Mouse (Mus musculus) liver, embryonic 13.5 days (tissue): ENCODE data around the gene Atpaf1. TPM values are rescaled to one million over a fixed set of nuclear protein-coding genes. Genes with fewer than 3 reads are reported as not detected.

Source experiments
- ATAC-seq: fragments of 200-750 bp; cut with Nextera tagmentation; 2 replicates; pipeline ENCODE4 v1.8.0; 2017; ENCODE audit warnings: low read depth, mild to moderate bottlenecking, moderate number of reproducible peaks, moderate library complexity
- DNase-seq: peaks from one replicate; pipeline ENCODE4 v3.0.0; 2022
- H3K27ac ChIP-seq: fragments of 300-500 bp; sonication (generic); 2 replicates; pipeline ENCODE4 v1.5.1; 2015; ENCODE audit warnings: moderate library complexity, mild to moderate bottlenecking, inconsistent platforms
- H3K27me3 ChIP-seq: fragments of 300-500 bp; sonication (generic); 2 replicates; pipeline ENCODE4 v1.6.1; 2015; ENCODE audit warnings: mild to moderate bottlenecking, inconsistent platforms
- H3K36me3 ChIP-seq: fragments of 300-500 bp; sonication (generic); 2 replicates; pipeline ENCODE4 v1.6.1; 2015; ENCODE audit warnings: mild to moderate bottlenecking, inconsistent platforms
- H3K4me1 ChIP-seq: fragments of 300-500 bp; sonication (generic); replicated peaks from 2 replicates; pipeline ENCODE4 v1.6.1; 2015; ENCODE audit warnings: inconsistent platforms
- H3K4me2 ChIP-seq: fragments of 300-500 bp; sonication (generic); 2 replicates; pipeline ENCODE4 v1.6.1; 2015; ENCODE audit warnings: inconsistent platforms, mild to moderate bottlenecking, moderate library complexity
- H3K4me3 ChIP-seq: fragments of 300-500 bp; sonication (generic); replicated peaks from 2 replicates; pipeline ENCODE4 v1.5.1; 2015; ENCODE audit warnings: mild to moderate bottlenecking, inconsistent platforms
- H3K9ac ChIP-seq: fragments of 300-500 bp; sonication (generic); 2 replicates; pipeline ENCODE4 v1.6.1; 2015; ENCODE audit warnings: mild to moderate bottlenecking, inconsistent platforms
- H3K9me3 ChIP-seq: fragments of 300-500 bp; sonication (generic); replicated peaks from 2 replicates; pipeline ENCODE4 v1.6.1; 2016; ENCODE audit warnings: inconsistent platforms
- WGBS: fragments of 180-500 bp; shearing (Covaris S2); methylation state at CpG from one replicate; pipeline ENCODE4 v1.1.7; 2015; ENCODE audit not compliant: insufficient replicate concordance; 5-methylcytosine and 5-hydroxymethylcytosine counted together
- polyA plus RNA-seq: library from polyadenylated mRNA; unstranded; fragments of >200 nt; fragmentation: Nextera tagmentation; extraction: Ambion mirVana; gene quantifications from 2 replicates; pipeline ENCODE4 v1.2.1, GENCODE M21; 2015

Atpaf1 gene
- polyA plus RNA-seq, 1 experiment from 2014 or later: 19.5 TPM

DNA sequence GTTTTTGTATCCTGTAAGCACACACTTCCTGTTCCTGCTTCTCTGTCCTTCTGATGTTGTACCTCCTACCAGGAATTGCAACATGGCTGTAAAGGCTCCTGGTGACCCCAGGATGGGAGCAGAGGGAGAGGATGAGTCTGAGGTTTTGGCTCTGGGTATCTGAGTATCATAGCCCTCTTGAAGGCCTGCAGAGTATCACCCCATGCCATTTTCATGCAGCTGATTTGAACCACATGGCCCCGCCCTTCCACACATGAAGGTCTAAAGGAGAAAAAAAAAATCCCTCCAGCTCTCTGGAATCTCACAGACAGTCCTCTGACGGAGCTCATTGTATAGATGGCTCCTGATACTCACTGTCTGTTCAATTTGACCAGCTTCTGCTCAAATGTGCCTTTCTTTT, 65.5 kb downstream of the Atpaf1 start:
- Histone ChIP-seq H3K27ac (peak overlapping the region; percentile 97), H3K27me3 (no peaks in the 10 kb centered on the region), H3K9me3 (no peaks in the 10 kb centered on the region), H3K4me3 (peak overlapping the region; percentile 33), H3K4me2 (peak overlapping the region; percentile 68), H3K4me1 (peaks cover 89% of the 10 kb centered on the region), H3K36me3 (peaks cover 64% of the 10 kb centered on the region), H3K9ac (peak overlapping the region; percentile 65)
- DNase-seq: peak; percentile 50
- ATAC-seq: peak; percentile 35
- WGBS: 47% methylated on average over 2 of the region's 2 CpGs

DNA sequence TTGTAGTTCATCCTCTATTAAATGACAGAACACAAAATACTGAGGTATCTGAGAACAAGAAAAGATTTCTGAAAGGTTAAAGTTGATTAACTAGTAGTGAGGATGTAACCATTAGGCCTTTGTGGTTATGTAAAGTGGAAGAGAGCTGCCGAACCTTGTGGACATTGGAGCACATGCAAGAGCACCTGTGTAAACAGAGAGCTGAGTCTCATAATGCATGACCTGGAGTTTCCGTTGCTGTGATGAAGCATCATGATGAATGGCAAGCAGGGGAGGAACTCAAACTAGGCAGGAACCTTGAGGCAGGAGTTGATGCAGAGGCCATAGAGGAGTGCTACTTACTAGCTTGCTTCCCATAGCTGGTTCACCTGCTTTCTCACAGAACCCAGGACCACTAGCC, 66.0 kb downstream of the Atpaf1 start:
- ATAC-seq: no peak
- H3K4me3 ChIP-seq: no peak overlapping the region
- peak overlapping the region; percentile 97 for H3K27ac ChIP-seq
- no peaks in the 10 kb centered on the region for H3K9me3 ChIP-seq
- WGBS: 79% methylated on average over 2 of the region's 2 CpGs
- H3K9ac ChIP-seq: peak overlapping the region; percentile 65
- H3K36me3 ChIP-seq: peaks cover 66% of the 10 kb centered on the region
- H3K27me3 ChIP-seq: no peaks in the 10 kb centered on the region
- DNase-seq: no peak
- no peak overlapping the region for H3K4me2 ChIP-seq
- peaks cover 89% of the 10 kb centered on the region for H3K4me1 ChIP-seq

DNA sequence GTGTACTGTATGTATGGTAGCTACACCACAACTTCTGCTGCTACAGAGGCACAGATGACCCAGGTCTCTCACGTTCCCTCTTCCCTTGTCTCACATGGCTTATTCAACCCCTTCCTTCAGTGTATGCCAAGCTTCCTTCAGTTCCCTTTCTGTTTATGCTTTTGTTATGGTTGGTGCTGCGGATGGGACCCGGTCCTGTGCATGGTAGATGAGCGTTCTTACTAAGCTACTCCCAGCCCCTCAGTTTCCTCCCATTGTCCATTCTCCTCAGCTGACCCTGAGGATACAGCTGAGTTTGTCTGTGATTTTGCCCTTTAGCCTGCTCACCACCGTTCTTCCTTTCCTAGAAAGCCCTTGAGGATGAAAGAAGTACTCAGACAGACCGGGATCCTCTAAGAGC, 67.0 kb downstream of the Atpaf1 start:
- H3K9ac ChIP-seq: no peak overlapping the region
- ATAC-seq (no peak), DNase-seq (no peak)
- 84% methylated on average over 6 of the region's 6 CpGs for WGBS
- peaks cover 66% of the 10 kb centered on the region for H3K36me3 ChIP-seq
- H3K27ac ChIP-seq: peak overlapping the region; percentile 97
- H3K27me3 ChIP-seq: no peaks in the 10 kb centered on the region
- H3K4me1 ChIP-seq: peaks cover 89% of the 10 kb centered on the region
- H3K9me3 ChIP-seq: no peaks in the 10 kb centered on the region
- no peak overlapping the region for H3K4me2 ChIP-seq
- H3K4me3 ChIP-seq: no peak overlapping the region

DNA sequence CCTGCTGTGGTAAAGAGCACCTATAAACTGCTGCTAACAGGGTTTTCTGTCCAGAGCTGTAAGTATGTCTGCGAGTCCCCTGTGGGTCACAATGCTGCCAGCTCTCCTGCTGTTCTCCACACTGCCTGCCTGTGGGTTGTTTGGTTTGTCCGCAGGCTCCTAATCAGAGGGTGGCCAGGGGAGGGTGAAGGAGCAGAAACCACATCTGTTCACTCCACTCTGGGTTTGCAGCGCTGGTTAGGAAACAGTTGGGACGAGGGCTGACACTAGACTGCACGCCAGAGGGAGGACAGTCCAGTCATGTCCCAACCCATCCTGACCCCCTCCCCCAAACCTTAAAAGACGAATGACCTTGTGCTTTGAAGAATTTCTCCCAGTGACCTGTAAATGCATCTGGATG, 70.5 kb downstream of the Atpaf1 start:
- H3K27ac ChIP-seq: peak overlapping the region; percentile 93
- H3K4me3 ChIP-seq: no peak overlapping the region
- H3K4me1 ChIP-seq: peaks cover 85% of the 10 kb centered on the region
- H3K4me2 ChIP-seq: peak overlapping the region; percentile 33
- DNase-seq (peak; percentile 33), ATAC-seq (peak; percentile 13; the same call in 1 of the 2 replicates)
- peak overlapping the region; percentile 62 for H3K9ac ChIP-seq
- WGBS: 23% methylated on average over 6 of the region's 6 CpGs
- H3K36me3 ChIP-seq: peaks cover 91% of the 10 kb centered on the region
- no peaks in the 10 kb centered on the region for H3K9me3 ChIP-seq
- no peaks in the 10 kb centered on the region for H3K27me3 ChIP-seq

DNA sequence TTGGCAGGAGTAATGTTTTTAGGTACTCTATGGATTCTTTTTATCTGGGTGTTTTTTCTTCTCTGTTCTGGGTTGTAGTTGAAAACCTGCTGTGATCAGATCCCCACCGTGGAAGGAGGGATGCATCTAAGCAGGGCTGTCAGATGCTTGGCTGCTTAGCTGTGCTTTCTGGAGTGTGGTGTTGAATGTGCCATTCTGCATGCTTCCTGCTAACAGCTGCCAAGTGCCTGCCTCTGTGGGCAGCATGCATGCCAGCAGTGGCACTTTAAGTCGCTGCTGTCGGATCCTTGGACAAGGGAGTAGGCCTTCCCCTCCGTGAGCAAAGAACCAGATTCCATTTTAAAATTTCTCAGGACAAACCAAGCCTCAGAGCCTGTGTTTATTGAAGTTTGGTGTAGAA, 71.0 kb downstream of the Atpaf1 start:
- WGBS: 69% methylated on average over 4 of the region's 4 CpGs
- ATAC-seq (no peak), DNase-seq (no peak)
- peaks cover 91% of the 10 kb centered on the region for H3K36me3 ChIP-seq
- H3K4me2 ChIP-seq: peak overlapping the region; percentile 62
- peak overlapping the region; percentile 93 for H3K27ac ChIP-seq
- peak overlapping the region; percentile 62 for H3K9ac ChIP-seq
- peak overlapping the region; percentile 24 for H3K4me3 ChIP-seq
- no peaks in the 10 kb centered on the region for H3K9me3 ChIP-seq
- H3K27me3 ChIP-seq: no peaks in the 10 kb centered on the region
- H3K4me1 ChIP-seq: peaks cover 79% of the 10 kb centered on the region

DNA sequence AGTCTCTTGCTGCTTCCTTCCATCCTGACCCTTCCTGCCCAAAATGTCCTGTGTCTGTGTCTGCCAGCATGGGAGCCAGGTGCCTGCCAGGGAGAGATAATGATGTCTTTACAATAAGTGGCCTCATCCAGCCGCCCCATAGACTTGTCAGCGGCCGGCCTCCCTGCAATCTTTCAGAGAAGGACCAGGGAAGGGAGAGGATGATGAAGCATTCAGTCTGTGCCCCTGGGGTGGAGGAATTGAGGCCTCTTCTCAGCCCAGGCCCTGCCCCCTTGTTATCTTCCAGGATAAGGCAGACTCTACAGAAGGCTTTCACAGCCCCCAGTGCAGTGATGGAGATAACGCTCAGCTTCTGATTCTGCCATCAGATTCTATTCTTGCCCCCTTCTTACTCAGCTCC, 71.7 kb downstream of the Atpaf1 start:
- peak overlapping the region; percentile 93 for H3K27ac ChIP-seq
- peak overlapping the region; percentile 62 for H3K9ac ChIP-seq
- ATAC-seq: peak; percentile 98
- H3K9me3 ChIP-seq: no peaks in the 10 kb centered on the region
- H3K4me1 ChIP-seq: peaks cover 73% of the 10 kb centered on the region
- peak overlapping the region; percentile 24 for H3K4me3 ChIP-seq
- peaks cover 91% of the 10 kb centered on the region for H3K36me3 ChIP-seq
- peak overlapping the region; percentile 62 for H3K4me2 ChIP-seq
- WGBS: 13% methylated on average over 4 of the region's 4 CpGs
- peak; percentile 84 for DNase-seq
- no peaks in the 10 kb centered on the region for H3K27me3 ChIP-seq

DNA sequence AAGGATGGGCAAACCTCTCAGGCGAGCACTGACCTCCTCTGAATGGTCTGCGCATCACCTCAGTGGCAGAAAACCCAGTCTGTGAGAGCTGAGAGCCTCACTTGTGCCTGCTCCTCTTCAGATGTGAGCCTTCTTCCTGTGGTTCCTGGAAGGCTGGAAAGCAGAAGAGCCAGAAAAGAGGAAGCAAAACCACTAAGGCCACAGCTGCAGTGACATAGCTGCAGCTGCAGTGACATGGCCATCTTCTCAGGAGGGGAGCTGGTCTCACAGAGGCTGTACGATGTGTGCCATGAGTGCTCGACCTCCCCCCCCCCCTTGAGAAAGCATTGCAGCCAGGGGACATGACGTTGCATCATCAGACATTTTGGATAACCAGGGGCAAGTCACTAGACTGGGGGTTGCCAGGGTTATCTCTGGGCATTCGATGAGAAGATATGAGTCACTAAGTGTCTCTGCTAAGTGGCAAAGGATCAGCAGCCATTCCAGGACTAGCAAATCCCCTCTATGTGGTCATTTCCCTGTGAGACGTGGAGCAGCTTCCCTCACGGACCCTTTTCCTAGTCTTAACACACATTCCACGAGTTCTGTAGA, 72.8 kb downstream of the Atpaf1 start:
- H3K9ac ChIP-seq: peak overlapping the region; percentile 55
- no peak overlapping the region for H3K4me3 ChIP-seq
- H3K4me2 ChIP-seq: peak overlapping the region; percentile 62; the same call in 1 of the 2 replicates
- H3K27ac ChIP-seq: peak overlapping the region; percentile 93
- peaks cover 62% of the 10 kb centered on the region for H3K4me1 ChIP-seq
- 57% methylated on average over 9 of the region's 9 CpGs for WGBS
- DNase-seq: no peak
- H3K27me3 ChIP-seq: no peaks in the 10 kb centered on the region
- ATAC-seq: no peak
- no peaks in the 10 kb centered on the region for H3K9me3 ChIP-seq
- H3K36me3 ChIP-seq: peaks cover 91% of the 10 kb centered on the region

DNA sequence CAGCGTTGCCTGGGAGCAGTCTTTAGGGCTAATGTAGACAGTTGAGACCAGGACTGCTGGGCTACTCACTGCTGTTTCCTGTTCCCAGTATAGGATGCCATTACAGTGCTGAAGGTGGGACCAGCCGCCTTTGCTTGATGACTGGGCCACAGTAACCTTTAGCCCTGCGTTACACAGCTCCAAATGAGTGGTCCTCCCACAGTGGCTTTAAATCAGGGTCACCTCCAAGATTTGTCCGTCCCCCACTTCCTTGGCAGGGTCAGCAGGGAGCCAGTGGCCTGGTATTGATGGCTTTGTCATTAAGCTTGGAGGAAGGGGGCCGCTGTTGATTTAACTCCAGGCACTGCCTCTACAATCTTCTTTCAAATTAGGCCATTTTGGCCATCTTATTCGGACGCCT, 78.7 kb downstream of the Atpaf1 start:
- ATAC-seq: no peak
- Histone ChIP-seq H3K36me3 (peaks cover 96% of the 10 kb centered on the region), H3K9me3 (no peaks in the 10 kb centered on the region), H3K4me2 (no peak overlapping the region), H3K27me3 (no peaks in the 10 kb centered on the region), H3K4me1 (peaks cover 13% of the 10 kb centered on the region), H3K9ac (no peak overlapping the region), H3K27ac (no peak overlapping the region), H3K4me3 (no peak overlapping the region)
- WGBS: 85% methylated on average over 7 of the region's 7 CpGs
- DNase-seq: no peak

DNA sequence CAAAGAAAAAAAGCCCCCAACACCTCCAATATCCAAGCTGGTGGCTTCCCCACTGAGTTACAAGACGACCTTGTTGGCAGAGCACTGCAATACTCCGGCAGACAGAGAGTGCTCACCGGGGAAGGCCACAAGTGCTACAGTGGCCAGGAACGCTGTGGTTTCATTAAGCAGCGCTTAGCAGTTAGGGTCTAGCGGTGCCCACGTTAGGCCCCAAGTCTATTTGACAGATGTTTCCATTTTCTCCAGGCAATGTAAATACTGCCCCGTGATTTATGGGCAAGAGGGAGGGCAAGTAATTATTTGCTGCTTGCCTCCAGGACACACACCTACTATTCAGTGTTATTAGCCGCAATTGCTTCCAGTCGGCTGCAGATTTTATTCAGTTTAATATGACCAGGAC, 79.3 kb downstream of the Atpaf1 start:
- peaks cover 8% of the 10 kb centered on the region; the same call in 1 of the 2 replicates for H3K4me1 ChIP-seq
- DNase-seq (no peak), ATAC-seq (no peak)
- 82% methylated on average over 10 of the region's 10 CpGs for WGBS
- no peaks in the 10 kb centered on the region for H3K9me3 ChIP-seq
- no peak overlapping the region for H3K9ac ChIP-seq
- H3K4me3 ChIP-seq: no peak overlapping the region
- H3K36me3 ChIP-seq: peaks cover 96% of the 10 kb centered on the region
- H3K4me2 ChIP-seq: no peak overlapping the region
- no peaks in the 10 kb centered on the region for H3K27me3 ChIP-seq
- no peak overlapping the region for H3K27ac ChIP-seq

Other genes with a start within 250 kb of the Atpaf1 start
- not detected in 2 replicates for gene Cyp4a31, start 221.2 kb upstream of the Atpaf1 start, polyA plus RNA-seq
- not detected in 2 replicates for gene Cyp4a32, start 183.8 kb upstream of the Atpaf1 start, polyA plus RNA-seq
- gene Cyp4b1, start 137.1 kb upstream of the Atpaf1 start, polyA plus RNA-seq: 0.71 and 0.82 TPM in 2 replicates
- gene Efcab14, start 47.1 kb upstream of the Atpaf1 start, polyA plus RNA-seq: 10.6 and 13.9 TPM in 2 replicates
- gene Tex38, start 3.8 kb upstream of the Atpaf1 start, polyA plus RNA-seq: not detected in 2 replicates
- 6.7 TPM in 2 replicates for gene Mob3c, start 43.3 kb downstream of the Atpaf1 start, polyA plus RNA-seq
- 32.1 and 40.2 TPM in 2 replicates for gene Mknk1, start 54.4 kb downstream of the Atpaf1 start, polyA plus RNA-seq
- not detected in 2 replicates for gene Kncn, start 99.6 kb downstream of the Atpaf1 start, polyA plus RNA-seq
- not detected in 2 replicates for gene 6430628N08Rik, start 105.9 kb downstream of the Atpaf1 start, polyA plus RNA-seq
- gene Dmbx1, start 155.1 kb downstream of the Atpaf1 start, polyA plus RNA-seq: not detected in 2 replicates
- 4.9 and 5.1 TPM in 2 replicates for gene Faah, start 233.1 kb downstream of the Atpaf1 start, polyA plus RNA-seq